Mouse (Mus musculus) ES-Bruce4 (cell line): Measurements from ENCODE around the gene Dennd4b. TPM values are rescaled to one million over a fixed set of nuclear protein-coding genes. Genes with fewer than 3 reads are reported as not detected.
A peak's percentile ranks its signal among the peaks of the same experiment; 100 is the strongest.

Experiments used
- H3K27ac ChIP-seq: 2 replicates; pipeline ENCODE4 v1.5.1; 2012; ENCODE audit warnings: low read length, inconsistent platforms; ENCODE audit not compliant: insufficient read depth
- H3K27me3 ChIP-seq: 2 replicates; pipeline ENCODE4 v1.6.1; 2012; ENCODE audit warnings: mild to moderate bottlenecking, low read length, inconsistent platforms; ENCODE audit not compliant: control insufficient read depth, poor library complexity, insufficient read depth, severe bottlenecking
- H3K36me3 ChIP-seq: 2 replicates; pipeline ENCODE4 v1.6.1; 2012; ENCODE audit warnings: inconsistent platforms, mild to moderate bottlenecking, low read length, moderate library complexity; ENCODE audit not compliant: control insufficient read depth, poor library complexity, insufficient read depth, severe bottlenecking
- H3K4me1 ChIP-seq: one replicate; pipeline ENCODE4 v1.8.1; 2011; ENCODE audit warnings: low read length; ENCODE audit not compliant: control insufficient read depth, insufficient read depth
- H3K4me3 ChIP-seq: 2 replicates; pipeline ENCODE4 v1.5.1; 2011; ENCODE audit warnings: low read depth, mild to moderate bottlenecking, low read length
- H3K9ac ChIP-seq: 2 replicates; pipeline ENCODE4 v1.6.1; 2012; ENCODE audit warnings: low read depth, mild to moderate bottlenecking, inconsistent platforms; ENCODE audit not compliant: poor library complexity, severe bottlenecking
- H3K9me3 ChIP-seq: replicated peaks from 2 replicates; pipeline ENCODE4 v1.6.1; 2012; ENCODE audit warnings: mild to moderate bottlenecking, low read length, inconsistent platforms; ENCODE audit not compliant: control insufficient read depth, poor library complexity, insufficient read depth, severe bottlenecking
- CTCF ChIP-seq: IDR thresholded peaks from one replicate; pipeline ENCODE4 v1.8.1; 2011; ENCODE audit warnings: low read depth, low read length
- EP300 ChIP-seq: IDR thresholded peaks from 2 replicates; pipeline ENCODE4 v1.6.1; 2011; ENCODE audit warnings: low read depth, low read length; ENCODE audit not compliant: insufficient read depth
- POLR2A ChIP-seq: IDR thresholded peaks from one replicate; pipeline ENCODE4 v1.8.1; 2011; ENCODE audit warnings: low read length; ENCODE audit not compliant: insufficient read depth
- polyA plus RNA-seq: library from polyadenylated mRNA; stranded (reverse); fragments of >200 nt; gene quantifications from 2 replicates; pipeline ENCODE4 v1.2.4, GENCODE M21; 2011; ENCODE audit warnings: low read depth; ENCODE audit not compliant: missing spikeins, insufficient read depth, insufficient read length

Dennd4b gene
- polyA plus RNA-seq, 1 experiment = 12.3 TPM

GRCm38 (mm10) chr3:90272170-90272569, 7.2 kb downstream of the Dennd4b start:
- Histone ChIP-seq H3K27ac (no peak overlapping the region), H3K4me3 (no peak overlapping the region), H3K4me1 (no peaks in the 10 kb centered on the region), H3K36me3 (no peaks in the 10 kb centered on the region), H3K9ac (no peak overlapping the region), H3K9me3 (no peaks in the 10 kb centered on the region), H3K27me3 (no peaks in the 10 kb centered on the region)
- TF ChIP-seq EP300 = no peak
- no peak for TF ChIP-seq POLR2A
- no peak for TF ChIP-seq CTCF

- Histone ChIP-seq H3K4me3 (peak overlapping the region; percentile 2; the same call in 1 of the 2 replicates), H3K4me1 (no peaks in the 10 kb centered on the region), H3K36me3 (no peaks in the 10 kb centered on the region), H3K27ac (no peak overlapping the region), H3K9me3 (no peaks in the 10 kb centered on the region), H3K9ac (no peak overlapping the region), H3K27me3 (no peaks in the 10 kb centered on the region)
- TF ChIP-seq CTCF (no peak), POLR2A (no peak), EP300 (no peak)
Observed at GRCm38 (mm10) chr3:90273855-90274254, 8.9 kb downstream of the Dennd4b start.

- Histone ChIP-seq H3K9me3 (no peaks in the 10 kb centered on the region), H3K9ac (no peak overlapping the region), H3K27ac (no peak overlapping the region), H3K27me3 (no peaks in the 10 kb centered on the region), H3K4me3 (no peak overlapping the region), H3K36me3 (peaks cover 4% of the 10 kb centered on the region; the same call in 1 of the 2 replicates), H3K4me1 (no peaks in the 10 kb centered on the region)
- TF ChIP-seq CTCF (no peak), EP300 (no peak)
Observed at GRCm38 (mm10) chr3:90275286-90275685, 10.3 kb downstream of the Dennd4b start.

GRCm38 (mm10) chr3:90276858-90277257, 11.9 kb downstream of the Dennd4b start:
- H3K9ac ChIP-seq = peak overlapping the region; percentile 27; the same call in 1 of the 2 replicates
- H3K9me3 ChIP-seq = no peaks in the 10 kb centered on the region
- no peak overlapping the region for H3K27ac ChIP-seq
- TF ChIP-seq POLR2A = no peak
- no peak for TF ChIP-seq CTCF
- TF ChIP-seq EP300 = no peak
- H3K4me1 ChIP-seq = no peaks in the 10 kb centered on the region
- 0 out of 2 replicates have a peak overlapping the region, but pooled peaks have one; percentile 13 for H3K4me3 ChIP-seq
- H3K27me3 ChIP-seq = no peaks in the 10 kb centered on the region
- H3K36me3 ChIP-seq = peaks cover 4% of the 10 kb centered on the region; the same call in 1 of the 2 replicates

DNA sequence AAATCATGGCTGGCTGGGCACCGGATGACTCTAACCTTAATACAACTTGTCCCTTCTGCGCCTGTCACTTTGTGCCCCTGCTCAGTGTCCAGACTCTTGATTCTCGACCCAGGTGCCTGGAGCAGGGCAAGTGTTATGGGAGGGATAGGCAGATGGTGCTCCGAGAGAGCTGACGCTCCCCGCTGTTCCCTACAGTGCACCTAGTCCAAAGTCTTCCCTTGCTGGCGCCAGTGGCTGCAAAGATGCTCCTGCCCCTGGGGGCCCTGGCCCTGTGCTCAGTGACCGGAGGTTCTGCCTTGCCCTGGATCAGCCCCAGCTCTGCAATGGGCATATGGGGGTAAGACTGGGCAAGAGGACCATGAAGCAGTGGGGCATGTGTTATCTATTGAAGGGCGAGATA, 12.8 kb downstream of the Dennd4b start:
- Histone ChIP-seq H3K27me3 (no peaks in the 10 kb centered on the region), H3K9ac (no peak overlapping the region), H3K4me1 (no peaks in the 10 kb centered on the region), H3K36me3 (peaks cover 4% of the 10 kb centered on the region; the same call in 1 of the 2 replicates), H3K9me3 (no peaks in the 10 kb centered on the region), H3K4me3 (no peak overlapping the region), H3K27ac (no peak overlapping the region)
- TF ChIP-seq CTCF (no peak), EP300 (no peak), POLR2A (no peak)

GRCm38 (mm10) chr3:90278211-90278610, 13.2 kb downstream of the Dennd4b start:
- H3K27ac ChIP-seq = no peak overlapping the region
- H3K4me3 ChIP-seq = no peak overlapping the region
- H3K4me1 ChIP-seq = no peaks in the 10 kb centered on the region
- H3K36me3 ChIP-seq = peaks cover 4% of the 10 kb centered on the region; the same call in 1 of the 2 replicates
- no peaks in the 10 kb centered on the region for H3K9me3 ChIP-seq
- no peak overlapping the region for H3K9ac ChIP-seq
- H3K27me3 ChIP-seq = no peaks in the 10 kb centered on the region
- no peak for TF ChIP-seq CTCF
- TF ChIP-seq EP300 = no peak
- TF ChIP-seq POLR2A = no peak

DNA sequence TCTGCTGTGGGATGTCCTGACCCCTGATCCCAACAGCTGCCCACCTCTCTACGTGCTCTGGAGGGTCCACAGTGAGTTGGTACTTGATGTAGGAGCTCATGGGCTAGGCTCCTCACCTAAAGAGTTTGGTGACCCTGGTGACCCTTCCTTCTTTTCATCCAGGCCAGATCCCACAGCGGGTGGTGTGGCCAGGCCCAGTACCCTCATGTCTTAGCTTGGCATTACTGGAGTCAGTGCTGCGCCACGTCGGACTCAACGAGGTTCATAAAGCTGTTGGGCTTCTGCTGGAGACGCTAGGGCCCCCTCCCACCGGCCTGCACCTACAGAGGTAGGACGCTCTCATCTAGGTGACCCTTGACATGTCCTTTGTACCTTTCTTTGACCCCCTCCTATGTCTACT, 14.2 kb downstream of the Dennd4b start:
- Histone ChIP-seq H3K36me3 (peaks cover 4% of the 10 kb centered on the region; the same call in 1 of the 2 replicates), H3K9me3 (no peaks in the 10 kb centered on the region), H3K4me1 (no peaks in the 10 kb centered on the region), H3K4me3 (no peak overlapping the region), H3K27ac (no peak overlapping the region), H3K27me3 (no peaks in the 10 kb centered on the region), H3K9ac (no peak overlapping the region)
- TF ChIP-seq POLR2A (no peak), EP300 (no peak), CTCF (no peak)
